Mouse (Mus musculus): ENCODE measurements around the gene Dnajc28. TPM values are rescaled to one million over a fixed set of nuclear protein-coding genes. Genes with fewer than 3 reads are reported as not detected.

Gene Dnajc28
- polyA plus RNA-seq, 1 experiment from 2014 or later, result 4.0 TPM

DNA sequence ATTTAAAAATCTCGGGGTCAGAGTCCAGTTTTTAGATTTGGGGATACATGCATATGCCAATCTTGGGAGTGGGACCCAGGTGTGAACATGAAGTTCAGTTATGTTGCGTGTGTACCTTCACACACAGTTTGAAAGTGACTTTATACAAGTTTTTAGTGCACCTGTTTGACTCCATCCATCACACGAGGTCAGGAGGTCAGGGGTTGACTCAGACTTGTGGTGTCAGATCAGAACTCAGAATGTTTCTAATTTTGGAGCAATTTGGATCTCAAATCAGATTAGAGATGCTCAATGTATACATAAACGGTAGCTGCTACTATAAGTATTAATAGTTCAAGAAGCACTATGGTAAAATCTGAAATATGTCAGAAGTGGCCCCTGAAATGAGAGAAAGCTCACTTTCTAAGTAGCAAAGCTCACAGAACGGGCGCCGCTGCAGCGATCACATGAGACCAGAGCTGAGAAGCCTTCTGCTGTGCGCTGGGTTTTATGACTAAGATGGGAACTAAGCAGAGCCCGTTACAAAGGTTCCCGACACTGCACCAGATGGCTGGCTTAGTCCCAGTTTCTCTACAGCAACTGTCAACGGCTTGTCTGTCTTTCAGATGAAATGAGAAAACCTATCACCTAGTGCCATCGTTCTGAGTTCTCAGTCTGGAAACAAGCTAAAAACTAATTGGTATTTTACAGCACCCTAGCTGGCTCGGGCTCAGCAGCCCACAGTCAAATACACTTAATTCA, 39.7 kb downstream of the Dnajc28 start:
- no peak for DNase-seq (ENCODE audit: low spot score)
- Histone ChIP-seq H3K4me1 (no peaks in the 10 kb centered on the region), H3K27ac (replicated peaks) (no peak overlapping the region), H3K4me3 (no peak overlapping the region), H3K27me3 (ENCODE audit: low read depth, poor library complexity, severe bottlenecking) (no peaks in the 10 kb centered on the region), H3K36me3 (peaks cover 43% of the 10 kb centered on the region), H3K9me3 (replicated peaks) (no peaks in the 10 kb centered on the region)
- 87% methylated on average over 14 of the region's 14 CpGs for WGBS

DNA sequence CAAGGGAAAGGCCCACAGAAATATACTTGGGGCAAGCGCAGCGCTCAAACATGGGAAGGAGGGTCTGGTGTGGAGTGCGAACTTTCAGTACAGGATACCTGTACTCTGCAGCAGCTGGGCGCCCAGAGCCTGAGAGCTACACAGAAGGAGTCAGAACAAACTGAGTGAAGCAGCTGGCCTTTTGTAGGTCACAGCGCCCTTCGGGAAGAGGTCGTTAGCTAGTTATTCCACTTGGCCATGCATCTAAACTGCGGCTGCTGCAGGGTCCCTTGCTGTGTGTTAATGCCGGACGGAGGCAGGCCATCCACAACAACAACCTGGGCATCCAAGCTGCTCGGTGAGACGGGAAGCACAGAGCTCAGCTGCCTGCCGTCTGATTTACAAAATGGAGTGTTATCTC, 43.7 kb downstream of the Dnajc28 start:
- no peak for DNase-seq (ENCODE audit: low spot score)
- WGBS, result 79% methylated on average over 13 of the region's 13 CpGs
- Histone ChIP-seq H3K27ac (replicated peaks) (no peak overlapping the region), H3K36me3 (peaks cover 23% of the 10 kb centered on the region), H3K9me3 (replicated peaks) (no peaks in the 10 kb centered on the region), H3K27me3 (ENCODE audit: low read depth, poor library complexity, severe bottlenecking) (no peaks in the 10 kb centered on the region), H3K4me1 (no peaks in the 10 kb centered on the region), H3K4me3 (no peak overlapping the region)

DNA sequence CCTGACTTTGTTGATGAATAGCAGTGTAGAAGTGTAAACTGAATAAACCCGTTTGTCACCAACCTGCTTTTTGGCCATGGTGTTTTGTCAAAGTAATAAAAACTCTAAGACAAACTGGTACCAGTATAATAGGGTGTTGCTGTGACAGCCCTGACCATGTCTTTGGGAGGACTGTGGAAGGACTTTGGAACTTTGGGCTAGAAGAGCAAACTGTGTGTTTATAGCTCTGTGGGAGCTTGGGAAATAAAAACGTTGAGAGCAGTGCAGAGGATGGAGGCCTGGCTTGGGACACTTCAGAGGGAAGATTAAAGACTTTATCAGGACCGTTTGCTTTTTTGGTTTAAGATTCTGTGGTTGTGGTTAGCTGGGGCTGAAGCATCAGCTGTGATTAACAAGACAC, 47.7 kb downstream of the Dnajc28 start:
- H3K27me3 ChIP-seq (ENCODE audit: low read depth, poor library complexity, severe bottlenecking), result no peaks in the 10 kb centered on the region
- no peak overlapping the region for H3K4me3 ChIP-seq
- 71% methylated on average over 3 of the region's 3 CpGs for WGBS

DNA sequence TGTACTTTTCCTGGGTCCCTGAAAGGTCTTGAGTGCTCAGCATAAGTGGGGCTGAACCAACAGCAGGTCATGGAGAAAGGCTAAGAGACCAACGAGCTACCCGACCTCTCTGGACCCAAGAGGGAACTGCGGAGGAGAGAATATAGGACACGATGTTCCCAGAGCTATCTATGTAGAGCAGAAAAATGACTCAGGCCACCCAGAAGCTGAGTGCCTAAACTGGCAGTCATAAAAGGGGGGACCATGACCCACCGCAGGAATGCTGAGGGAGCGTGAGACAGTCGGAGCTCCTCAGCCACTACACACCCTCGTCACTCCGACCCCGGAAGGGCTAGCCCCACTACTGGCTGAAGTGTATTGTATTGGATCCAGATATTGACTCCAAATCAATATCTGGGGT, 49.9 kb downstream of the Dnajc28 start:
- Histone ChIP-seq H3K27ac (replicated peaks) (no peak overlapping the region), H3K4me3 (no peak overlapping the region), H3K36me3 (peaks cover 5% of the 10 kb centered on the region; the same call in 1 of the 2 replicates), H3K4me1 (no peaks in the 10 kb centered on the region), H3K27me3 (ENCODE audit: low read depth, poor library complexity, severe bottlenecking) (no peaks in the 10 kb centered on the region), H3K9me3 (replicated peaks) (no peaks in the 10 kb centered on the region)
- no peak for DNase-seq (ENCODE audit: low spot score)
- 89% methylated on average over 10 of the region's 10 CpGs for WGBS

More for the DNA sequence above, 47.7 kb downstream of the Dnajc28 start:
- no peak overlapping the region for H3K27ac ChIP-seq (replicated peaks)
- no peaks in the 10 kb centered on the region for H3K9me3 ChIP-seq (replicated peaks)
- no peaks in the 10 kb centered on the region for H3K4me1 ChIP-seq
- no peak for DNase-seq (ENCODE audit: low spot score)
- H3K36me3 ChIP-seq, result 0 out of 2 replicates have a peak, but pooled peaks cover 3% of the 10 kb centered on the region

DNA sequence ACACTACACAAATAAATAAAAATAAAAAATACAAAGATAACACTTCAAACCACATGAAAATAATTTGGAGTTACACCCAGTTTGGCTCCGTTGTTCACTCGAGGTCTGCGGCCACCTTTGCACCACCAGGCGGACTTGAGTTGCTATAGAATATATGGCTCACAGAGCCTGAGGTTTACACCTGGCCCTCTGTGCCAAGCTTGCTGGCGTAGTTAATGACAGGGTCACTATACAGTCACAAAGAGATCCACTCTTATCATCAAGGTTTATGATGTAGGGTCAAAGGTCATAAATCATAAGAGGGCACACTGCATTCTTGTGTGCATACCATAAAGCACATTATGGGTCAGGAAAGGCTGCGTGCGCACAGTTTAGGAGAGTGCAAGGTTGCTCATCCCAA, 52.8 kb downstream of the Dnajc28 start:
- Histone ChIP-seq H3K27ac (replicated peaks) (no peak overlapping the region), H3K27me3 (ENCODE audit: low read depth, poor library complexity, severe bottlenecking) (no peaks in the 10 kb centered on the region), H3K4me3 (no peak overlapping the region), H3K4me1 (no peaks in the 10 kb centered on the region), H3K9me3 (replicated peaks) (no peaks in the 10 kb centered on the region), H3K36me3 (peaks cover 27% of the 10 kb centered on the region)
- WGBS, result 95% methylated on average over 7 of the region's 7 CpGs
- no peak for DNase-seq (ENCODE audit: low spot score)

- Histone ChIP-seq H3K27me3 (ENCODE audit: low read depth, poor library complexity, severe bottlenecking) (no peaks in the 10 kb centered on the region), H3K4me3 (no peak overlapping the region), H3K4me1 (no peaks in the 10 kb centered on the region), H3K36me3 (peaks cover 29% of the 10 kb centered on the region), H3K9me3 (replicated peaks) (no peaks in the 10 kb centered on the region), H3K27ac (replicated peaks) (no peak overlapping the region)
- WGBS, result 75% methylated on average over 9 of the region's 9 CpGs
- no peak for DNase-seq (ENCODE audit: low spot score)
Observed at GRCm38 (mm10) chr16:91565292-91565951, 53.4 kb downstream of the Dnajc28 start.

DNA sequence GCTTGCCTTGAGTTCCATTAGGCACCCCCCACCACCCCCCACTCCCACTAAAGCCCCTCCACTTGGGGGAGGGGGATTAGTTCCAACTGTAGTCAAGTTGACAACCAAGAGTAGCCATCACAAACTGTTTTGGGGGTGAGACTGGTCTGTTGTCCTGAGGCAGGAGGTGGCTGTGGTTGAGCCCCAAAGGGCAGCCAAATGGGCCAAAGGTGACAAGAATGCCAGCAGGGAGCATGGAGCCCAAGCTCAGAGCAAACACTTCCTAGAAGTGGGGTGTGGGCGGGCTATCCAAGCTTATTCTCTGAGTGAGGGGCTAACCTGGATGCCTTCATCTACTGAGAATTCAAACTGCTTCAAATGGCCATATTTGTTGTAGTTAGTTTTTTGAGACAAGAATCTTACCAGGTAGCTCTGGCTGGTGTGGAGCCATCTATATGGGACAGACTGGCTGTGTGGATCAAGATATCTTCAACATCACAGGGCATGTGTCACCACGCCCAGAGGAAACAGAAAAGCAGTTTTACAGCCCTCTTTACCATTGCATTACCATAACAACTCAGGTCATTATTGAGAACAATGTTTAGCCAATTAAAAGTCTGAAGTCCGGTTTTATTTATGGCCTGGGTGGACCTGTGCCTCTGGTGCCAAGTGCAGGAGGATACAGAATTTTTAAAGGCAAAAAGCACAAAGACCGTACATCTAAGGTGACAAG, 54.1 kb downstream of the Dnajc28 start:
- no peak for DNase-seq (ENCODE audit: low spot score)
- H3K27ac ChIP-seq (replicated peaks), result no peak overlapping the region
- no peaks in the 10 kb centered on the region for H3K4me1 ChIP-seq
- no peak overlapping the region for H3K4me3 ChIP-seq
- peaks cover 34% of the 10 kb centered on the region for H3K36me3 ChIP-seq
- 85% methylated on average over 4 of the region's 4 CpGs for WGBS
- H3K9me3 ChIP-seq (replicated peaks), result no peaks in the 10 kb centered on the region
- no peaks in the 10 kb centered on the region for H3K27me3 ChIP-seq (ENCODE audit: low read depth, poor library complexity, severe bottlenecking)

Other genes starting within 250 kb of the Dnajc28 start
- 26.0 and 27.9 TPM in 2 replicates for gene Ifnar2, start 246.2 kb downstream of the Dnajc28 start, polyA plus RNA-seq (2016; fragmentation: Nextera tagmentation; extraction: Ambion mirVana)
- gene Gm21970, start 227.3 kb downstream of the Dnajc28 start, polyA plus RNA-seq (2016; fragmentation: Nextera tagmentation; extraction: Ambion mirVana), result not detected in 2 replicates
- 6.9 and 8.9 TPM in 2 replicates for gene Il10rb, start 212.9 kb downstream of the Dnajc28 start, polyA plus RNA-seq (2016; fragmentation: Nextera tagmentation; extraction: Ambion mirVana)
- gene Ifnar1, start 133.8 kb downstream of the Dnajc28 start, polyA plus RNA-seq (2016; fragmentation: Nextera tagmentation; extraction: Ambion mirVana), result 52.0 and 55.8 TPM in 2 replicates
- gene Ifngr2, start 72.0 kb downstream of the Dnajc28 start, polyA plus RNA-seq (2016; fragmentation: Nextera tagmentation; extraction: Ambion mirVana), result 23.8 and 34.5 TPM in 2 replicates
- gene Tmem50b, start 21.2 kb downstream of the Dnajc28 start, polyA plus RNA-seq (2016; fragmentation: Nextera tagmentation; extraction: Ambion mirVana), result 41.4 and 43.3 TPM in 2 replicates
- gene Gart, start 27.9 kb upstream of the Dnajc28 start, polyA plus RNA-seq (2016; fragmentation: Nextera tagmentation; extraction: Ambion mirVana), result 145 and 162 TPM in 2 replicates
- 109 and 119 TPM in 2 replicates for gene Son, start 28.5 kb upstream of the Dnajc28 start, polyA plus RNA-seq (2016; fragmentation: Nextera tagmentation; extraction: Ambion mirVana)
- gene Donson, start 69.7 kb upstream of the Dnajc28 start, polyA plus RNA-seq (2016; fragmentation: Nextera tagmentation; extraction: Ambion mirVana), result 38.3 and 39.0 TPM in 2 replicates
- gene Cryzl1, start 109.9 kb upstream of the Dnajc28 start, polyA plus RNA-seq (2016; fragmentation: Nextera tagmentation; extraction: Ambion mirVana), result 71.2 and 72.5 TPM in 2 replicates
- gene Itsn1, start 110.3 kb upstream of the Dnajc28 start, polyA plus RNA-seq (2016; fragmentation: Nextera tagmentation; extraction: Ambion mirVana), result 49.5 and 53.0 TPM in 2 replicates

Measured in midbrain, embryonic 10.5 days (tissue).